Mouse (Mus musculus): Measurements from ENCODE around the gene Tcn2.

DNA sequence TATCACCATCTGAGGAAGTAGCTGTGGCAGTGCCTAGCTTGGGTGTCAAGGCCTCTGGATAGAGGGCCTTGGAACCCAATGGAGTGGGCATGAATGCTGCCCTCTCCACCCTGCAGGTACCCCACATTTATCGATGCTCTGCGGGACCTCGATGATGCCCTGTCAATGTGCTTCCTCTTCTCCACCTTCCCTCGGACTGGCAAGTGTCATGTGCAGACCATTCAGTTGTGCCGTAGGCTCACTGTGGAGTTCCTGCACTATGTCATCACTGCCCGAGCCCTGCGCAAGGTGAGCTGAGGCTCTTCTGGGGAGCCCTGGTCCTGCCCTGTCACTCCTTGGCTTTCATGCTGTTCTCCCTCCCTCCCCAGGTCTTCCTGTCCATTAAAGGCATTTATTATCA, 41.1 kb upstream of the Tcn2 start:
- TF ChIP-seq POLR2A (IDR thresholded peaks at IDR 0.05; ENCODE audit: borderline replicate concordance, extremely low read depth, low read depth, low read length) (no peak), CTCF (IDR thresholded peaks at IDR 0.05; ENCODE audit: insufficient read depth, low read length) (no peak)

All from lung, adult 2 months (tissue).